Mouse (Mus musculus) neural tube, embryonic 14.5 days (tissue): ENCODE data around the gene Gm3854. TPM values are rescaled to one million over a fixed set of nuclear protein-coding genes. Genes with fewer than 3 reads are reported as not detected.
A peak's percentile ranks its signal among the peaks of the same experiment; 100 is the strongest.
"Not testable (repeated sequence)": the region's sequence is repeated elsewhere in the genome, so short reads cannot be mapped to it uniquely, and the experiment has no call there.

Experiments
- ATAC-seq: fragments of 200-750 bp; cut with Nextera tagmentation; 2 replicates; pipeline ENCODE4 v1.8.0; 2017; ENCODE audit warnings: low read depth, mild to moderate bottlenecking, moderate TSS enrichment, moderate library complexity
- H3K27ac ChIP-seq: fragments of 300-500 bp; sonication (generic); 2 replicates; pipeline ENCODE4 v1.5.1; 2014; ENCODE audit warnings: low read depth, mild to moderate bottlenecking, control low read depth, low read length, moderate library complexity, mixed read lengths
- H3K27me3 ChIP-seq: fragments of 300-500 bp; sonication (generic); 2 replicates; pipeline ENCODE4 v1.6.1; 2014; ENCODE audit warnings: low read length; ENCODE audit not compliant: control insufficient read depth, insufficient read depth
- H3K36me3 ChIP-seq: fragments of 300-500 bp; sonication (generic); 2 replicates; pipeline ENCODE4 v1.6.1; 2014; ENCODE audit warnings: low read length, mixed read lengths; ENCODE audit not compliant: control insufficient read depth, insufficient read depth
- H3K4me1 ChIP-seq: fragments of 300-500 bp; sonication (generic); 2 replicates; pipeline ENCODE4 v1.6.1; 2014; ENCODE audit warnings: low read length; ENCODE audit not compliant: control insufficient read depth, insufficient read depth
- H3K4me2 ChIP-seq: fragments of 300-500 bp; sonication (generic); 2 replicates; pipeline ENCODE4 v1.6.1; 2014; ENCODE audit warnings: mild to moderate bottlenecking, low read depth, low read length, control low read depth
- H3K4me3 ChIP-seq: fragments of 300-500 bp; sonication (generic); 2 replicates; pipeline ENCODE4 v1.5.1; 2014; ENCODE audit warnings: low read depth, low read length, control low read depth, mixed read lengths
- H3K9ac ChIP-seq: fragments of 300-500 bp; sonication (generic); replicated peaks from 2 replicates; pipeline ENCODE4 v1.6.1; 2014; ENCODE audit warnings: low read depth, mild to moderate bottlenecking, control low read depth, low read length, mixed read lengths
- H3K9me3 ChIP-seq: fragments of 300-500 bp; sonication (generic); 2 replicates; pipeline ENCODE4 v1.6.1; 2016; ENCODE audit warnings: low read length; ENCODE audit not compliant: control insufficient read depth
- WGBS: fragments of 180-500 bp; shearing (Covaris S2); extraction: QIAGEN DNeasy Blood & Tissue Kit; methylation state at CpG from one replicate; pipeline ENCODE4 v1.1.7; 2014; 5-methylcytosine and 5-hydroxymethylcytosine counted together
- polyA plus RNA-seq: library from polyadenylated mRNA; unstranded; fragments of >200 nt; fragmentation: Nextera tagmentation; extraction: Ambion mirVana; gene quantifications from 2 replicates; pipeline ENCODE4 v1.2.1, GENCODE M21; 2014

Gm3854 gene
- polyA plus RNA-seq: 7.8 and 9.4 TPM in 2 replicates

- Histone ChIP-seq H3K4me1 (no peaks in the 10 kb centered on the region), H3K27me3 (no peaks in the 10 kb centered on the region), H3K4me2 (peak within 1 kb of the TSS; percentile 45), H3K9me3 (no peaks in the 10 kb centered on the region), H3K4me3 (peak within 1 kb of the TSS; percentile 60), H3K9ac (peak within 1 kb of the TSS; percentile 66), H3K36me3 (no peaks in the 10 kb centered on the region), H3K27ac (peak within 1 kb of the TSS; percentile 85)
- WGBS: under 1% methylated on average over 26 of the region's 26 CpGs
- peak; percentile 94 for ATAC-seq
Observed at GRCm38 (mm10) chr7:6343501-6344071, at the start of gene Gm3854. Gene Gm3854, plus strand, starts transcription at chr7:6343759.

GRCm38 (mm10) chr7:6300796-6301195, 42.8 kb upstream of the Gm3854 start:
- not testable (repeated sequence) for H3K9ac ChIP-seq, H3K4me2 ChIP-seq, H3K4me1 ChIP-seq, H3K27ac ChIP-seq, H3K9me3 ChIP-seq, ATAC-seq, H3K27me3 ChIP-seq, H3K4me3 ChIP-seq
- H3K36me3 ChIP-seq: peaks cover 36% of the 10 kb centered on the region
- WGBS: 85% methylated on average over 11 of the region's 11 CpGs

GRCm38 (mm10) chr7:6330458-6331232, 12.9 kb upstream of the Gm3854 start:
- WGBS: 15% methylated on average over 23 of the region's 23 CpGs

GRCm38 (mm10) chr7:6331233-6331956, 12.2 kb upstream of the Gm3854 start, which contains the start of gene Zfp583:
Gene Zfp583, minus strand, starts transcription at chr7:6331285.
- Histone ChIP-seq H3K27ac (peak within 1 kb of the TSS; percentile 87), H3K36me3 (peaks cover 4% of the 10 kb centered on the region; the same call in 1 of the 2 replicates), H3K9ac (peak within 1 kb of the TSS; percentile 82), H3K4me1 (peaks cover 7% of the 10 kb centered on the region), H3K27me3 (no peaks in the 10 kb centered on the region), H3K9me3 (no peaks in the 10 kb centered on the region), H3K4me2 (peak within 1 kb of the TSS; percentile 48), H3K4me3 (peak within 1 kb of the TSS; percentile 58)
- ATAC-seq: peak; percentile 94
- WGBS: 5% methylated on average over 31 of the region's 31 CpGs

More at GRCm38 (mm10) chr7:6330458-6331232, 12.9 kb upstream of the Gm3854 start:
- peak overlapping the region; percentile 48 for H3K4me2 ChIP-seq
- H3K4me1 ChIP-seq: peaks cover 7% of the 10 kb centered on the region
- peak; percentile 83 for ATAC-seq
- H3K36me3 ChIP-seq: peaks cover 4% of the 10 kb centered on the region; the same call in 1 of the 2 replicates
- H3K27me3 ChIP-seq: no peaks in the 10 kb centered on the region
- peak overlapping the region; percentile 58 for H3K4me3 ChIP-seq
- H3K9me3 ChIP-seq: no peaks in the 10 kb centered on the region
- peak overlapping the region; percentile 87 for H3K27ac ChIP-seq
- peak overlapping the region; percentile 82 for H3K9ac ChIP-seq

GRCm38 (mm10) chr7:6339865-6340264, 3.7 kb upstream of the Gm3854 start:
- Histone ChIP-seq H3K4me1 (no peaks in the 10 kb centered on the region), H3K9me3 (no peaks in the 10 kb centered on the region), H3K4me3 (no peak overlapping the region), H3K4me2 (no peak overlapping the region), H3K9ac (no peak overlapping the region), H3K27ac (no peak overlapping the region), H3K27me3 (no peaks in the 10 kb centered on the region), H3K36me3 (no peaks in the 10 kb centered on the region)
- no peak for ATAC-seq
- WGBS: 87% methylated on average over 5 of the region's 5 CpGs

- Histone ChIP-seq H3K27me3 (no peaks in the 10 kb centered on the region), H3K36me3 (no peaks in the 10 kb centered on the region), H3K27ac (peak overlapping the region; percentile 85), H3K9ac (no peak overlapping the region; the same call in none of the 2 replicates), H3K4me1 (no peaks in the 10 kb centered on the region), H3K4me2 (peak overlapping the region; percentile 45), H3K4me3 (peak overlapping the region; percentile 60), H3K9me3 (no peaks in the 10 kb centered on the region)
- peak; percentile 49 for ATAC-seq
- 31% methylated on average over 10 of the region's 10 CpGs for WGBS
Observed at GRCm38 (mm10) chr7:6344124-6344523, 565 bp downstream of the Gm3854 start.

GRCm38 (mm10) chr7:6358121-6358520, 14.6 kb downstream of the Gm3854 start:
- WGBS: 72% methylated on average over 2 of the region's 2 CpGs
- no peak overlapping the region for H3K4me2 ChIP-seq
- no peak for ATAC-seq
- no peak overlapping the region for H3K27ac ChIP-seq
- H3K4me3 ChIP-seq: no peak overlapping the region
- no peaks in the 10 kb centered on the region for H3K27me3 ChIP-seq
- no peaks in the 10 kb centered on the region for H3K9me3 ChIP-seq
- no peaks in the 10 kb centered on the region for H3K4me1 ChIP-seq
- no peak overlapping the region for H3K9ac ChIP-seq
- peaks cover 7% of the 10 kb centered on the region; the same call in 1 of the 2 replicates for H3K36me3 ChIP-seq

- peaks cover 4% of the 10 kb centered on the region; the same call in 1 of the 2 replicates for H3K36me3 ChIP-seq
- no peak overlapping the region for H3K27ac ChIP-seq
- H3K27me3 ChIP-seq: no peaks in the 10 kb centered on the region
- no peak overlapping the region for H3K4me2 ChIP-seq
- H3K9ac ChIP-seq: no peak overlapping the region
- H3K9me3 ChIP-seq: no peaks in the 10 kb centered on the region
- no peak overlapping the region for H3K4me3 ChIP-seq
- 57% methylated on average over 10 of the region's 10 CpGs for WGBS
- H3K4me1 ChIP-seq: peaks cover 5% of the 10 kb centered on the region; the same call in 1 of the 2 replicates
- no peak for ATAC-seq
Observed at GRCm38 (mm10) chr7:6358937-6359590, 15.5 kb downstream of the Gm3854 start.
